Mouse (Mus musculus) cerebellum, adult 2 months (tissue): ENCODE data around the gene Mllt11.

Experiments
- CTCF ChIP-seq: fragments of 200-500 bp; IDR thresholded peaks from 2 replicates; pipeline ENCODE4 v1.5.1; 2011; ENCODE audit warnings: low read depth, mild to moderate bottlenecking, control low read depth, low read length, moderate library complexity, borderline replicate concordance; ENCODE audit not compliant: insufficient read depth
- POLR2A ChIP-seq: fragments of 200-500 bp; IDR thresholded peaks from 2 replicates; pipeline ENCODE4 v1.6.1; 2011; ENCODE audit warnings: low read length, control low read depth, borderline replicate concordance; ENCODE audit not compliant: insufficient read depth

DNA sequence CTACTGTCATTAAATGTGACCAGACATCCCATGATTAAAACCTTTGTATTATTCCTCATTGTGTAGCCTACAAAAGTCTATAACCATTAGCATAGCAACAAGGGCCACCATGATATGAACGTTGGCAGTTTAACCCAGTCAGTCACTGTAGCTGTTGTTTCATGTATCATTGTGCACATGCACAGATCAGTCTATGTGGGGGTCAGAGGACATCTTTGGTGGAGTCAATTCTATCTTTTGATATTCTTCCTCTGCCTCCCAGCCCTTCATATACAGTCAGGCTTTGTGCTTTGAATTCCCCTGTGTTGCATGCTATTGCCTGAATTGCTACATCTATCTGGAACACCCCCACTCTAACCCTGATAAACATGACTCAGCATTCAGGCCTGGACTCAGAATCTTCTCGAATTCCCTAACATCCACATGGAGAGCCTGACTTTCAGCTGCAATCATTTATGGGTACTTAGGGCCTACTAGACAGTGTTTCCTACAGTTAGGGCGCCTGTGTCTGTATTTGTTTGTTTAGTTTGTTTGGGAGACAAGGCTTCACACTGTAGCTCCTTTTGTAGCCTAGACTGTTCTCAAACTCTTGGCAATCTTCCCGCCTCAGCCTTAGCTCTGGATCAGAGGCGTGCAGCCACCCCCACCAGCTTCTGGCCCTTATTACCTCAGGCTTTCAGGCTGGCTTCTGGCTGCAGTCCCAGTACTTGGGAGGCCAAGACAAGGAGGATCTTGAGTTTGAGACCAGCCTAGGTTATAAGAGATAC is 14.7 kb upstream of the Mllt11 start:
- no peak for TF ChIP-seq CTCF
- no peak for TF ChIP-seq POLR2A
